Mouse (Mus musculus) stomach, embryonic 15.5 days (tissue): Measurements from ENCODE around the gene Atp6v1g1. TPM values are rescaled to one million over a fixed set of nuclear protein-coding genes. Genes with fewer than 3 reads are reported as not detected.

ENCODE experiments used
- ATAC-seq: fragments of 200-750 bp; cut with Nextera tagmentation; 2 replicates; pipeline ENCODE4 v1.8.0; 2017; ENCODE audit warnings: low read depth, moderate number of reproducible peaks, moderate TSS enrichment; ENCODE audit not compliant: insufficient read depth, low FRiP score
- H3K27ac ChIP-seq: fragments of 300-500 bp; sonication (generic); 2 replicates; pipeline ENCODE4 v1.5.1; 2015; ENCODE audit warnings: mild to moderate bottlenecking, inconsistent platforms
- H3K27me3 ChIP-seq: fragments of 300-500 bp; sonication (generic); replicated peaks from 2 replicates; pipeline ENCODE4 v1.6.1; 2015; ENCODE audit warnings: inconsistent platforms
- H3K36me3 ChIP-seq: fragments of 300-500 bp; sonication (generic); 2 replicates; pipeline ENCODE4 v1.6.1; 2015; ENCODE audit warnings: inconsistent platforms
- H3K4me1 ChIP-seq: fragments of 300-500 bp; sonication (generic); 2 replicates; pipeline ENCODE4 v1.6.1; 2015; ENCODE audit warnings: inconsistent platforms
- H3K4me2 ChIP-seq: fragments of 300-500 bp; sonication (generic); 2 replicates; pipeline ENCODE4 v1.6.1; 2015; ENCODE audit warnings: mild to moderate bottlenecking, inconsistent platforms
- H3K4me3 ChIP-seq: fragments of 300-500 bp; sonication (generic); replicated peaks from 2 replicates; pipeline ENCODE4 v1.5.1; 2015; ENCODE audit warnings: inconsistent platforms
- H3K9ac ChIP-seq: fragments of 300-500 bp; sonication (generic); 2 replicates; pipeline ENCODE4 v1.6.1; 2015; ENCODE audit warnings: inconsistent platforms
- H3K9me3 ChIP-seq: fragments of 300-500 bp; sonication (generic); 2 replicates; pipeline ENCODE4 v1.6.1; 2016; ENCODE audit warnings: inconsistent platforms
- WGBS: fragments of 180-500 bp; shearing (Covaris S2); methylation state at CpG from one replicate; pipeline ENCODE4 v1.1.7; 2015; 5-methylcytosine and 5-hydroxymethylcytosine counted together
- polyA plus RNA-seq: library from polyadenylated mRNA; unstranded; fragments of >200 nt; fragmentation: Nextera tagmentation; extraction: Ambion mirVana; gene quantifications from 2 replicates; pipeline ENCODE4 v1.2.1, GENCODE M21; 2015

Atp6v1g1 gene
- polyA plus RNA-seq, 1 experiment from 2014 or later, result 248 TPM

DNA sequence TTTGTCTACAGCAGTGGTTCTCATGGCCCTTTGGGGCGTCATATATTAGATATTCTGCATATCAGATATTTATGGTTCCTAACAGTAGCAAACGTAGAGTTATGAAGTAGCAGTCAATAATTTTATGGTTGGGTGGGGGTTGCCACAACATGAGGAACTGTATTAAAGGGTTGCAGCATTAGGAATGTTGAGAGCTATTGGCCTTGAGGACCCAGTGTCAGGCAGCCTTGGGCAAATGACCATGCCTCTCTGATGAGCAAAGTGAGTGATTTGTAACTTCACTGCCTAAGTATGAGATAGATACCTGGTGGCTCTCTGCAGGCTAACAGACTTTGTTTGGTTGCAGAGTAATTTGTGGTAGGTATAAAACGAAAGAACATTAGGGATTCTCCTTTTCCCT, 6.3 kb downstream of the Atp6v1g1 start:
- Histone ChIP-seq H3K9ac (no peak overlapping the region), H3K27me3 (no peaks in the 10 kb centered on the region), H3K36me3 (peaks cover 41% of the 10 kb centered on the region), H3K27ac (no peak overlapping the region), H3K4me2 (no peak overlapping the region), H3K4me1 (peaks cover 13% of the 10 kb centered on the region), H3K9me3 (no peaks in the 10 kb centered on the region), H3K4me3 (no peak overlapping the region)
- no peak for ATAC-seq
- 90% methylated on average over 3 of the region's 3 CpGs for WGBS

DNA sequence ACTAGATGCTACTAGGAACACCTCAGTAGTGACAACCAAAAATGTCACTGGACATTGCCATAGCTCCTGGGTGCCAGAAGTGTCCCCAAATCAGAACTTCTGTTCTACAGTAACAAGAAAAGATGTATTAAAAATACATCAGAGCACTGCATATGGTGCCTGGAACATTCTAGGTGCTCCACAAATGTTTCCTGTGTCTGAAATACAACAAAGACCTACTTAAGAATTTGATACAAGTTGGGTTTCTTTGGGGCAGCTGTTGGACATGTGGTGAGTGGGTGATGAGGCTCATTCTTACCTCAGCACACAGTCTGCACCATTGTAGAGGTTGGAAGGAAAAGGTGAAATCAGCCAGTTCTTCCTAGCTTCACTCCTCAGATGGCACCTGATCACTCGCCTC, 8.3 kb downstream of the Atp6v1g1 start:
- Histone ChIP-seq H3K27ac (no peak overlapping the region), H3K27me3 (no peaks in the 10 kb centered on the region), H3K9ac (no peak overlapping the region), H3K4me2 (no peak overlapping the region), H3K9me3 (no peaks in the 10 kb centered on the region), H3K4me3 (no peak overlapping the region), H3K36me3 (peaks cover 41% of the 10 kb centered on the region), H3K4me1 (peaks cover 16% of the 10 kb centered on the region)
- WGBS, result 92% methylated on average over 1 of the region's 1 CpGs
- no peak for ATAC-seq

DNA sequence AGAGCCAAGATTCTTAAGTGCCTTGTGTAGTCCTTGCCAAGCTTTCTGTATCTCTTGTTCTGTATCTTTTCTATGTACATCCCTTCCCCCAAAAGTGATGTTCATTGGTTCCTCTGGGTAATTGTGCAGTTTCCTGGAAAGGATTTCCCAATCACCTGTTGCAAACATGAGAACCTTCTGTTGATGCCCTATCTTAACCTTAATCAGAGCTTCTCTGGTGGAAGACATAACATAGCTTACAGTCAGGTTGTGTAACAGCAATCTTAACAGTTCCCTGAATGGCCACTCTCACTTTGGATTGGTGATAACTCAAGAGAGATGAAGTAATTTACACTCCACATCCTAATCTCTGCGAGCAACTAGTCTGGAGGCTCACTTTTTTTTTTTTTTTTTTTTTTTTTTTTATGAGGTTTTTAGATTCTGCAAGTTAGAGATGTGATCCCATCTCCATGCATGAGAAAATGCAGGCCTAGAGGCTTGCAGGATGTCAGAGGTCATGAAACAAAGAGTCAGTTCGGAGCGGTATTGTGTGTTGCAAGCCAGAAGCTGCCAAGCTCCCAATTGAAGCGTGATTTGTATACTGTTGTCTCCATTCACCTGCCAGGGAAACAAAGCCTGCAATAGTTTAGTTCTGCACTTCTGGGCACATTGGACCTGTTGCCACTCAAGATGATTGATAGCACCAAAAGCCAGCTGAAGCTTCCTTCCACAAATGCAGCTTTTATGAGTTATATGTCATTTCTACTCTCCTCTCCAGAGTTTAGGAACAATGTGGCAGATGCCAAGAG, 9.4 kb downstream of the Atp6v1g1 start:
- Histone ChIP-seq H3K4me3 (no peak overlapping the region), H3K9me3 (no peaks in the 10 kb centered on the region), H3K36me3 (peaks cover 32% of the 10 kb centered on the region), H3K4me2 (no peak overlapping the region), H3K4me1 (peaks cover 21% of the 10 kb centered on the region), H3K27me3 (no peaks in the 10 kb centered on the region), H3K27ac (no peak overlapping the region), H3K9ac (no peak overlapping the region)
- ATAC-seq, result no peak
- 66% methylated on average over 4 of the region's 4 CpGs for WGBS

DNA sequence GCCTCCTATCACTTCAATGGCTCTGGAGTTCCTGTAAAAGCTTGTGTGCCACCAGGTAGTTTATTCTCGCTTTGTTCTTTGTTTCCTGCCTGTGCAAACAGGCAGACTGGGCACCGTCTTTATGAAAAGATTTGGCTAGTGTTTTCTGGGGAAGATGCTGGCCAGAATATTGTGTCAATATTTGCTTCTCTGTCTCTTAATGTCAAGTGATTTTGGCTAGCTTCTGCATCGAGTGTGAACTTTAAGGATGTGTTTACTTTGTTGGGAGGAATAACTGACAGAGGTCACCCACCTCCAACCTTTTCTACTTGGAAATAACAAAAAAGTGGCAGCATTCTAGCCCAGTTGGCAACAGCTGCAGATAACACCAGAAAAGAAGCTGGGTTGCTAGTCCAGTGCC, 10.0 kb downstream of the Atp6v1g1 start:
- no peaks in the 10 kb centered on the region for H3K27me3 ChIP-seq
- H3K4me1 ChIP-seq, result peaks cover 27% of the 10 kb centered on the region
- H3K27ac ChIP-seq, result no peak overlapping the region
- no peaks in the 10 kb centered on the region for H3K9me3 ChIP-seq
- H3K4me2 ChIP-seq, result no peak overlapping the region
- WGBS, result 36% methylated on average over 3 of the region's 3 CpGs
- peaks cover 26% of the 10 kb centered on the region for H3K36me3 ChIP-seq
- no peak for ATAC-seq
- no peak overlapping the region for H3K9ac ChIP-seq
- no peak overlapping the region for H3K4me3 ChIP-seq

DNA sequence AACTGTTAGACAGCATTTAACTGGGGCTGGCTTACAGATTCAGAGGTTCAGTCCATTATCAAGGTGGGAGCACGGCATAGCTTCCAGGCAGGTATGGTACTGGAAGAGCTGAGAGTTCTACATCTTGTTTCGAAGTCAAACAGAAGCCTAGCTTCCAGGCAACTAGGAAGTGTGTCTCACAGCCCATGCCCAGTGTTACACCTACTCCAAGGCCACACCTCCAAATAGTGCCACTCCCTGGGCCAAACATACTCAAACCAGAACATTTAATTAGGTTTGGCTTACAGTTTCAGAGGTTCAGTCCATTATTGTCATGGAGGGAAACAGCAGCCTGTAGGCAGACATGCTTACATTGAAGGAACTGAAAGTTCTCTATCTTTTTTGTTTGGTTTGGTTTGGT, 10.5 kb downstream of the Atp6v1g1 start:
- WGBS, result 79% methylated on average over 2 of the region's 2 CpGs
- no peak overlapping the region for H3K27ac ChIP-seq
- peaks cover 32% of the 10 kb centered on the region for H3K4me1 ChIP-seq
- H3K36me3 ChIP-seq, result peaks cover 25% of the 10 kb centered on the region
- no peak overlapping the region for H3K4me2 ChIP-seq
- H3K4me3 ChIP-seq, result no peak overlapping the region
- H3K9me3 ChIP-seq, result no peaks in the 10 kb centered on the region
- no peaks in the 10 kb centered on the region for H3K27me3 ChIP-seq
- ATAC-seq, result no peak
- no peak overlapping the region for H3K9ac ChIP-seq

DNA sequence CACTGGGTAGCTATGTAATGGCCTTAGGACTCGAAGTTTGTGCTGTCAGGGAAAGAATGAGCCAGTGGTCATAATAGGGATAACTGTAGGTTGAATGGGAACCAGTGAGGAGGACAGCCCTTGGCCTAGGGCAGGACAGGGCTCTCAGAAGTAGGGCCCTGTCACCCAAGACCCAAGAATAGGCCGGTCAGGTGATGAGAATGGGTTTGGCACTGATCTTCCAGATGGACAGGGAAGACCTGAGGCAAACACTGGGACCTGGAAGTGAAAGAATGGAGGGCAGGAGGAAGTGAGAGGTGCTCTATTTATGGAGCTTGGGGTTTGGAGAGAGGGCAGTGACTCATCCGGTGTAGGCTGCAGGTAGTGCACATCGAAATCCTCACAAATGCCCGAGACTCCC, 12.1 kb downstream of the Atp6v1g1 start:
- H3K4me1 ChIP-seq, result peaks cover 39% of the 10 kb centered on the region
- 0 out of 2 replicates have a peak overlapping the region, but pooled peaks have one; percentile 6 for H3K27ac ChIP-seq
- no peak overlapping the region for H3K4me2 ChIP-seq

DNA sequence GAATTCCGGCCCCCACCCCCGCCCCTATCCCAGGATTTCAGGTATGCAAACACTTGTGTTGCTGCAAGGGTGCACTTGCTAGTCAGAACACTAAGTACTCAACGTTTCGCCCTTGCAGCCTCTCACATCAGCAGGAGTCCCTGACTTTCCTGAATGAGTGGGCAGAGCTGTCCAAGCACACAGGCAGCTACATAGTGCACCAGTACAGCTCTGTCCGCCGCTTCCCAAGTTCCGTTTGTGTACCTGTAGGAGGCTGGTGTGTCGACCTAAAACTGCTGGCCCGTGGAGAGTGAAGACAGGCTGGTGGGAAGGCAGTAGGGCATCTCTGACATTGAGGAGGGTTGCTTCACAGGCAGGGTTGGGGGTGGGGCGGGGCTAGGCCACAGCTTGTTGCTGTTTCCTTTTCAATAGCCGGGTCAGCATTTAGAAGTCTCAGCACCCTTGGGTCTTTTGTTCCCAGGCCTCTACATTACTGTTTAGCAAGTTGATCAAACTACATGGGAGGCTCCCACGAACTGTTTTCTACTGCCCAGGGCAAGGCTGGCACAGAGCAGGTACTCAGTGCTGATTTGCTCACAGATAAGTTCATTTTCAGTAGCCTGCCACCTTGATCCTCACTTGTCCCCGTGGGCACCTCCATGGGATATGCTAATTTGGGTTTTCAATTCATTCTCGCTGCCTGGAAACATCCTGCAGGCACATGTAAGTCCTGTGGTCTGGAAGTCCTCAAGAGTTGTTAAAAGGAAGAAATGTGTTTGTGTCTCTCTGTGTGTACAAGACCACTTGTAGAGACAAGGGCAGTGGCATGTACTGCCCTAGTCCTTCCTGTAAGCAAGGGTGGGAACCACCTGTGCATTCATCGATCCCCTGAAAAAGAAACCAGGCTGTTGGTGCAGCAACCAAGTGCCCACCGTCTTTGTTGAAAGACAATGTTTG, 12.8 kb downstream of the Atp6v1g1 start:
- Histone ChIP-seq H3K4me2 (peak overlapping the region; percentile 87), H3K36me3 (peaks cover 7% of the 10 kb centered on the region; the same call in 1 of the 2 replicates), H3K27me3 (no peaks in the 10 kb centered on the region), H3K4me3 (peak overlapping the region; percentile 75; the same call in 1 of the 2 replicates), H3K27ac (peak overlapping the region; percentile 6; the same call in 1 of the 2 replicates), H3K9ac (no peak overlapping the region), H3K4me1 (peaks cover 39% of the 10 kb centered on the region), H3K9me3 (no peaks in the 10 kb centered on the region)
- no peak for ATAC-seq
- WGBS, result 40% methylated on average over 16 of the region's 16 CpGs

More for the DNA sequence above, 12.1 kb downstream of the Atp6v1g1 start:
- Histone ChIP-seq H3K9ac (no peak overlapping the region), H3K36me3 (peaks cover 14% of the 10 kb centered on the region), H3K27me3 (no peaks in the 10 kb centered on the region), H3K4me3 (no peak overlapping the region), H3K9me3 (no peaks in the 10 kb centered on the region)
- no peak for ATAC-seq
- WGBS, result 51% methylated on average over 5 of the region's 5 CpGs

DNA sequence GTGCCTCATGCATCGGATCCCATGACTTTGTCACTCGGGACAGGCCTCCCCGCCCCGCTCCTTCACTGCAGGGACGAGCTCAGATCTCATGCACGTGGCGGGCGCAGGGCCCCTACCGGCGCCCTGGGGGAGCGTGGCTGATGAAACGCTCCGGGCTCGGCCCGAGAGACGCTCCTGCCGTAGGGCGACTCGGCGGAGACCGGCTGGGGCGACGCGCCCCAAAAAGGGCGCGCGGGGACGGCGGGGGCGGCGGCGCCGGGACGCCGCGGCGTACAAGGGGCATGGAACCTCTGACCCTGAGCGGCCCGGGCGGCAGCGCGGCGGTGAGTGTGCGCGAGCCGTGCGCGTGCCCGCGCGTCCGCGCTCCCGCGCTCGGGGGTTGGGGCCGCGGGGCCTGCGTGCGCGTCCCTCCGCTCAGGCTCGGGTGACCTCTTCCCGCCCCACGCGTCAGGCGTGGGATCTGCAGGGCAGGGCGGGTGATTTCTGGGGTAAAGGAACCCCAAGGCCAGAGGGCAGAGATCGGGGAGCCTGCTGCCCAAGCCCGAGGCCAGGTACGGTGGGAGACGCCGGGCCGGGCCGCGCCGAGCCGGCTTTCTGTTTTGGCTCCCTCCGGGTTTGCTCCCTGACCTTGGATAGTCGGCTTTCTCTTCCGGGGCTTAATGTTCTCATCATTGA, 14.0 kb downstream of the Atp6v1g1 start, which contains the start of gene Tmem268:
Gene Tmem268, plus strand, starts transcription at position 375 of the 675 bp plus-strand sequence.
- Histone ChIP-seq H3K4me2 (peak within 1 kb of the TSS; percentile 87), H3K9ac (peak within 1 kb of the TSS; percentile 85), H3K27ac (peak within 1 kb of the TSS; percentile 71), H3K36me3 (no peaks in the 10 kb centered on the region), H3K9me3 (no peaks in the 10 kb centered on the region), H3K4me1 (peaks cover 39% of the 10 kb centered on the region), H3K4me3 (peak within 1 kb of the TSS; percentile 75), H3K27me3 (no peaks in the 10 kb centered on the region)
- ATAC-seq, result peak; percentile 78
- under 1% methylated on average over 53 of the region's 81 CpGs for WGBS

DNA sequence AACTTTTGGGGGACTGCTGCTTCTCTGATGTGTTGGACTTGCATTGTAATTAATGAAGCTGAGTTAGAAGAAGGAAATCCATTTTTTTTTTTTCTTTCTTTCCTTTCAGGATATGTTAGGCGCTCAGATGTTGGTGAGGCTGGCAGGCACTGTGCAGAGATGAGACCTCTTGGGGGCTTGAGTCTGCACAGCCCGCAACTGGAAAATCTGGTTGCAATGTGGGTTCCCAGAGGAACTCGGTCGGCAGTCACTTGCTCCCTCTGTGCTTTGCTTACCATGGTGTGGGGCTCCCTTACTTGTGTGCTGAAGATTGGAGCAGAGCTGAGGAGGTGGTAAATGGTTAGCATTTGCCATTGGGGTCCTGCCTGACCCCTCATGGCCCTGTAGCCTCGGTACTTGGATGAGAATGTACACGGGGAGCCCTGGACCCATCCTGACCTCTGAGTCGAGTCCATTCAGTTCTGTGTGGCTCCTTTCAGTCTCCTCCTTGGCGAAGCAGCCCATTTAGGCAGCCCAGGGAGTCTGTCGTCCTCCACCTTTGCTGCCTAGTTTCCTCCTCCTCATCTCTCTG, 14.6 kb downstream of the Atp6v1g1 start:
- Histone ChIP-seq H3K4me3 (peak overlapping the region; percentile 75), H3K9me3 (no peaks in the 10 kb centered on the region), H3K4me2 (peak overlapping the region; percentile 87), H3K4me1 (peaks cover 39% of the 10 kb centered on the region), H3K27me3 (no peaks in the 10 kb centered on the region), H3K36me3 (no peaks in the 10 kb centered on the region), H3K9ac (peak overlapping the region; percentile 85), H3K27ac (peak overlapping the region; percentile 71; the same call in 1 of the 2 replicates)
- ATAC-seq, result no peak
- 39% methylated on average over 9 of the region's 9 CpGs for WGBS

DNA sequence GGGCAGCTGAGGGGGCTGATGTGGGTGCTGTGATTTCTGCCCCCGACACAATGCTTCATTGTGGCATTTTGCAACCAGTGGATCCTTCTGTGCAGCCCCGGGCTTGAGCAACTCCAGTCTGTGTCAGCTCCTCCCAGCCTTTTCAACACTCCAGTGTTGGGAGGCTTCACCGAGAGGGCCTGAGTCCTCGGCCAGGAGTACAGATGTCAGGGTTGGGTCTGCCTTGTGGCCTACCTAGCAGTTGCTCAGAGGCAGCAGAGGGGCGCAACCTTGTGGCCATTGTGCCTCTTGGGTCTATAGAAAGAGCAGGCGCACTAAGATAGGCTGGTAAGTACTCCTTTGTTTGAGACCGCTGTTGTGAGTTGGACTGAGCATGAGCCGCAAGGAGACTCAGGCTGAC, 15.5 kb downstream of the Atp6v1g1 start:
- 77% methylated on average over 8 of the region's 8 CpGs for WGBS
- peak overlapping the region; percentile 41; the same call in 1 of the 2 replicates for H3K27ac ChIP-seq
- H3K27me3 ChIP-seq, result no peaks in the 10 kb centered on the region
- ATAC-seq, result no peak; the same call in 1 of the 2 replicates
- peak overlapping the region; percentile 27 for H3K4me2 ChIP-seq
- no peak overlapping the region for H3K4me3 ChIP-seq
- H3K36me3 ChIP-seq, result no peaks in the 10 kb centered on the region
- H3K9ac ChIP-seq, result no peak overlapping the region
- H3K4me1 ChIP-seq, result peaks cover 36% of the 10 kb centered on the region
- no peaks in the 10 kb centered on the region for H3K9me3 ChIP-seq
